Mouse (Mus musculus) heart, embryonic 15.5 days (tissue): Measurements from ENCODE around the gene Ngb. TPM values are rescaled to one million over a fixed set of nuclear protein-coding genes. Genes with fewer than 3 reads are reported as not detected.

Experiments
- ATAC-seq: fragments of 200-750 bp; cut with Nextera tagmentation; replicated peaks from 2 replicates; pipeline ENCODE4 v1.8.0; 2017; ENCODE audit warnings: low read depth, moderate TSS enrichment; ENCODE audit not compliant: insufficient number of reproducible peaks, insufficient read depth, low FRiP score
- H3K27ac ChIP-seq: fragments of 300-500 bp; sonication (generic); 2 replicates; pipeline ENCODE4 v1.5.1; 2015; ENCODE audit warnings: mild to moderate bottlenecking, inconsistent platforms
- H3K27me3 ChIP-seq: fragments of 300-500 bp; sonication (generic); 2 replicates; pipeline ENCODE4 v1.6.1; 2015; ENCODE audit warnings: inconsistent platforms
- H3K36me3 ChIP-seq: fragments of 300-500 bp; sonication (generic); 2 replicates; pipeline ENCODE4 v1.6.1; 2015; ENCODE audit warnings: mild to moderate bottlenecking, inconsistent platforms
- H3K4me1 ChIP-seq: fragments of 300-500 bp; sonication (generic); replicated peaks from 2 replicates; pipeline ENCODE4 v1.6.1; 2015; ENCODE audit warnings: inconsistent platforms
- H3K4me2 ChIP-seq: fragments of 300-500 bp; sonication (generic); 2 replicates; pipeline ENCODE4 v1.6.1; 2015; ENCODE audit warnings: inconsistent platforms, mild to moderate bottlenecking, moderate library complexity
- H3K4me3 ChIP-seq: fragments of 300-500 bp; sonication (generic); 2 replicates; pipeline ENCODE4 v1.5.1; 2015; ENCODE audit warnings: mild to moderate bottlenecking, inconsistent platforms
- H3K9ac ChIP-seq: fragments of 300-500 bp; sonication (generic); 2 replicates; pipeline ENCODE4 v1.6.1; 2015; ENCODE audit warnings: mild to moderate bottlenecking, inconsistent platforms
- H3K9me3 ChIP-seq: fragments of 300-500 bp; sonication (generic); replicated peaks from 2 replicates; pipeline ENCODE4 v1.6.1; 2016; ENCODE audit warnings: inconsistent platforms
- WGBS: fragments of 180-500 bp; shearing (Covaris S2); methylation state at CpG from one replicate; pipeline ENCODE4 v1.1.7; 2015; ENCODE audit warnings: mixed read lengths; 5-methylcytosine and 5-hydroxymethylcytosine counted together
- polyA plus RNA-seq: library from polyadenylated mRNA; unstranded; fragments of >200 nt; fragmentation: Nextera tagmentation; extraction: Ambion mirVana; gene quantifications from 2 replicates; pipeline ENCODE4 v1.2.1, GENCODE M21; 2015

Gene Ngb
- polyA plus RNA-seq = 0.31 and 0.56 TPM in 2 replicates

DNA sequence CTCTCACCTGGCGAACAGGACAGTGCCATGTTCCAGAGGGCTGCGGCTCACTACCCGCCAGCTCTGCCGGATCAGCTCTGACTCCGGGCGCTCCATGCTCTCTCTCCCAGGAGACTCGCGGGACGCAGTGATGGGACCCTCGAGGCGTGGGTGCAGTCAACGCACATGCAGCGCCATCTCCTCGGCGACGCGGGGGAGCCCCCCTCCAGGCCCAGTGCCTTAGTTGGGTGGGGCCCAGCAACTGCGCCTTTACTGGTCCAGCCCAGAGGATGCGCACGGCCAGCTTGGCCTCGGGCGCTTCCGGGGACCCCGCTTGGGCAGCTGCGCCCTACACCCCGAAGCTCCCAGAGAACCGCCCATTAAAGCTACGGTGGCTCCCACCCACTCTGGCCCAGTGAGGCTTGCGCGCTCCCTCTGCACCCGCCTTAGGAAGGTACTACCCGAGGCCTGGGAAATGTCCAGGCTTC lies at the start of gene Ngb:
Gene Ngb (minus strand): TSS at position 375 of the 467 bp plus-strand sequence.
- H3K4me3 ChIP-seq = peak within 1 kb of the TSS; percentile 36
- no peaks in the 10 kb centered on the region for H3K9me3 ChIP-seq
- no peak within 1 kb of the TSS for H3K9ac ChIP-seq
- peaks cover 10% of the 10 kb centered on the region for H3K4me1 ChIP-seq
- no peaks in the 10 kb centered on the region for H3K36me3 ChIP-seq
- H3K4me2 ChIP-seq = peak within 1 kb of the TSS; percentile 62
- WGBS = 4% methylated on average over 31 of the region's 32 CpGs
- no peak within 1 kb of the TSS for H3K27ac ChIP-seq
- no peak for ATAC-seq
- peaks cover 51% of the 10 kb centered on the region for H3K27me3 ChIP-seq

DNA sequence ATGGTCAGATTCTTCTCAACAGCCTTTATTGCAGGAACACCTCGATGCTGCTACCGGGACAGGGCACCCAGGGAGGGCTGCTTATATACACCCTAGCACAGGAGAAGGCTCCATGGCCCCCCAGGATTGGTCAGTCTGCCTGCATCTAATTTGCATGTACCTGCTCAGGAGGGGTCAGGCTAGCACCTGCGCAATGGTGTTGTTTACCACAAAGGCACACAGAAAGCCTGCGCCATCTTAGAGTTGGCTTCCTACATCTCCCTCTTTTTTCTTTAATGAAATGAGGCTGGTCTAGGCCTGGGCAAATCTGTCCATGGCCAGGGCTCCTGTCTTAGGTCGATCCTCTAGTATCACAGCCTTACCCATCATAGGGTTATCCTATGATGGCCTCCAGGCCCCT lies 47.1 kb upstream of the Ngb start:
- Histone ChIP-seq H3K4me3 (no peak overlapping the region), H3K9me3 (no peaks in the 10 kb centered on the region), H3K4me2 (no peak overlapping the region), H3K4me1 (peaks cover 16% of the 10 kb centered on the region), H3K36me3 (0 out of 2 replicates have a peak, but pooled peaks cover 5% of the 10 kb centered on the region), H3K27ac (no peak overlapping the region), H3K9ac (no peak overlapping the region), H3K27me3 (no peaks in the 10 kb centered on the region)
- WGBS = 95% methylated on average over 5 of the region's 5 CpGs
- no peak for ATAC-seq

DNA sequence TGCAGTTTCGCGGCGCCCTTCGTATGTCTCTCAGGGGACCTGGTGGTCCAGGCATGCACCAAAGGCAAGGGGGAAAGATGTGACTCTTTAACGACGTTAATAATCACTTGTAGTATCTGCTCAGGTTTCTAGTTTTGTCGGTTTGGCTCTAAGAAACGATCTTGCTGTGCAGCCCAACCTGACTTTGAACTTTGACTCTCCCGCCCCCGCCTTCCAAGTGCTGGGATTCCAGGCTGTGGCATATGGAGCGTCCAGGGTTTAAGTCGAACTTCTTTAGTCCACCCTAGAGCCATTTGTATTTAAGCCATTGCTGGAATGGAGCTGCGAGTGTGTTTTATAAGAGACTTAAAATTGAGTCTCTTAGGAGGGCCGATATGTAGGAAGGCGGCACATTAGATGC lies 45.8 kb upstream of the Ngb start:
- H3K27ac ChIP-seq = peak overlapping the region; percentile 97
- H3K9me3 ChIP-seq = no peaks in the 10 kb centered on the region
- WGBS = 12% methylated on average over 15 of the region's 15 CpGs
- peaks cover 16% of the 10 kb centered on the region for H3K4me1 ChIP-seq
- H3K36me3 ChIP-seq = 0 out of 2 replicates have a peak, but pooled peaks cover 5% of the 10 kb centered on the region
- peak overlapping the region; percentile 79 for H3K9ac ChIP-seq
- no peak for ATAC-seq
- no peaks in the 10 kb centered on the region for H3K27me3 ChIP-seq
- H3K4me3 ChIP-seq = peak overlapping the region; percentile 77
- peak overlapping the region; percentile 73 for H3K4me2 ChIP-seq

DNA sequence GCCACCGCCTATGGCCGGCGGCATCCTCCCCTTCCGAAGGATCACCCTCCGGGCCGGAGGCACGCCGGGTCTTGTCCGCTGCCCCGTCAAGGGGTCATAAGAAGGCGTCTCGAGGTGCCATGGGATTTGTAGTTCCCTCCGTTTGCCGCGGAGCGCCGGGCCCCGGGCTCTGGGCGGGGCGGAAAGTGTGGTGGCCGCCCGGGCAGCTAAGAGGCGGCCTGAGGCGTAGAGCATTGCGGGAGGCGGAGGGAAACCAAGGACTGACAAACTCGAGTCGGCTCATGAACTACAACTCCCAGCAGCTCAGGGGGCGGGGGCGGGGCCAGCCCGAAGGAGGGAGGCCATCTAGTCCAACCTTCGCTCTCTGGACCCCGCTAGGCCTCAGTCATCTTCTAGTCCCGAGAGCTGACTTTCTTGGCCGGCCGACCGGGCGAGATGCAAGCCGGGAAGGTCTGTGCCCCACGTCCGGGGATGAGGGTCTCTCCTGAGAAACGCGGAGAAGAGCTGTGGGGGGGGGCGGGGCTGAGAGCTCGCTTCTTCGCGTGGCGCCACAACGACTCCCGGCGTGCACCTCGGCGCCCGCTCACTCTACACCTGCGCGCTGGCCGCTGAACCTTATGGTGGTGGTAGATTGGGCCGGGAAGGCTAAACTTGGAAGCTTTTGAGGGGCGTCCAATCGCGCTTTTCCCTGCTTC lies 45.2 kb upstream of the Ngb start, which contains the start of gene Pomt2:
Gene Pomt2 (minus strand): TSS at position 574 of the 695 bp plus-strand sequence.
- 0 out of 2 replicates have a peak, but pooled peaks cover 5% of the 10 kb centered on the region for H3K36me3 ChIP-seq
- H3K27me3 ChIP-seq = no peaks in the 10 kb centered on the region
- H3K9ac ChIP-seq = peak within 1 kb of the TSS; percentile 79
- peak within 1 kb of the TSS; percentile 77 for H3K4me3 ChIP-seq
- no peaks in the 10 kb centered on the region for H3K9me3 ChIP-seq
- ATAC-seq = peak; percentile 98
- peak within 1 kb of the TSS; percentile 73 for H3K4me2 ChIP-seq
- WGBS = under 1% methylated on average over 61 of the region's 61 CpGs
- peaks cover 16% of the 10 kb centered on the region for H3K4me1 ChIP-seq
- H3K27ac ChIP-seq = peak within 1 kb of the TSS; percentile 97

DNA sequence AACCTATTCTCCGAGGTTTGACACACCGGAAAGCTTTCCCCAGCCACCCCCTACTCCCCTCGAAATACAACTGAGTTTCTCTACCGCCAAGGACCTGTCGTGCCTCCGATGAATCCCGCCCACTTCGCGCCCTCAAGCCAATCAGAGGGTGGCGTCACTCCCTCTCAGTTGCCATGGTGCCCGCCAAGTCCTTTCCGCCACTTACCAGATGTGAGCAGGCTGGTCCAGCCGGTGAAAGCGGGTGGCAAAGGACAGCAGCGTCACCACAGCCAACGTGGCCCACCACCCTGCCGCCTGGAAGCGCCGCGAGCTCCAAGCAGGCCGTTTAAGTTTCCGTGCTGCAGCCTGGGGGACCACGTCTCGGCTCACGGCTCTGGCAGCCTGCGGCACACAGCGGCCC lies 44.6 kb upstream of the Ngb start, which contains the start of gene Gstz1:
Gene Gstz1 (plus strand): TSS at position 200 of the 400 bp plus-strand sequence.
- Histone ChIP-seq H3K4me1 (peaks cover 17% of the 10 kb centered on the region), H3K9ac (peak within 1 kb of the TSS; percentile 79), H3K27ac (peak within 1 kb of the TSS; percentile 97), H3K36me3 (0 out of 2 replicates have a peak, but pooled peaks cover 5% of the 10 kb centered on the region), H3K4me3 (peak within 1 kb of the TSS; percentile 77), H3K9me3 (no peaks in the 10 kb centered on the region), H3K27me3 (no peaks in the 10 kb centered on the region), H3K4me2 (peak within 1 kb of the TSS; percentile 73)
- peak; percentile 79 for ATAC-seq
- WGBS = under 1% methylated on average over 27 of the region's 27 CpGs

DNA sequence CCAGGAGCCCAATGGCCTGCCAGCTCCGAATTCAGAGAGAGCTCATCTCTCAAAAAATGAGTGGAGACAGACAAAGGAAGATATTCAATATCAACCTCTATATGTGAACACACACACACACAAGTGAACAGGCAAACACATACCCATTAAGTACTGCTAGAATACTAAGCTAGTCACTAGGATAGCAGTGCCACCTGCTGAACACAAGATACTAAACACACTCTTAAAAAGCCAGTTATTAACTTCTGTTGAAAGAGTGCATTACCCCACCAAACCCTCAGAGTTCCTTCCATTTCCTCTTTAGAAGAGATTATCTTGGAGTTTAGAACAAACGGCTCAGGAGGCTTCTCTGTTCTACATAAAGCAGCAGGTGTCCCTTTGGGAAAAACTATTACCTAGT lies 39.8 kb upstream of the Ngb start:
- no peaks in the 10 kb centered on the region; the same call in 1 of the 2 replicates for H3K36me3 ChIP-seq
- no peaks in the 10 kb centered on the region for H3K27me3 ChIP-seq
- WGBS = 64% methylated on average over 2 of the region's 2 CpGs
- H3K4me1 ChIP-seq = peaks cover 18% of the 10 kb centered on the region
- H3K4me2 ChIP-seq = no peak overlapping the region
- no peak for ATAC-seq
- H3K9ac ChIP-seq = no peak overlapping the region
- H3K27ac ChIP-seq = no peak overlapping the region
- no peaks in the 10 kb centered on the region for H3K9me3 ChIP-seq
- H3K4me3 ChIP-seq = no peak overlapping the region

DNA sequence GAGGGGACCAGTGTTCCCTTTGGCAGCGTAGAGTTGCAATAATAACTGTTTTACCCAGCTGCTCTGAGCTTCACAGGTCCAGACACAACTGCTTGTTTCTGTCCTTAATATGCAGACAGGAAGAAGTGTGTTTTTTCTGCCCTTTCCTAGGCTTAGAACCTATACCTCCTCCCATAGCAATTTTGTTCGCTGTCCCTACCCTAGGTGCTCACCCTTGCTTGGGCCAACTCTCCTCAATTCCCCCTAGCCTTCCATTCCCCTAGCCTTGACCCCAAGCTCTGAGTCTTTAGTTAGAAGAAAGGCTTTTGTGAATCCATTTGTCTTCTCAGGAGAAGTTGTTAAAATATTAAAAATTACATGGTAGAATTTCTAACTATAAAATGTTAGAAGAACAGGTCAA lies 36.4 kb upstream of the Ngb start:
- H3K9ac ChIP-seq = no peak overlapping the region
- peaks cover 6% of the 10 kb centered on the region for H3K36me3 ChIP-seq
- H3K27me3 ChIP-seq = no peaks in the 10 kb centered on the region
- no peak for ATAC-seq
- no peak overlapping the region for H3K4me2 ChIP-seq
- H3K27ac ChIP-seq = no peak overlapping the region
- WGBS = 66% methylated on average over 2 of the region's 2 CpGs
- no peaks in the 10 kb centered on the region for H3K9me3 ChIP-seq
- H3K4me3 ChIP-seq = no peak overlapping the region
- H3K4me1 ChIP-seq = peaks cover 10% of the 10 kb centered on the region

DNA sequence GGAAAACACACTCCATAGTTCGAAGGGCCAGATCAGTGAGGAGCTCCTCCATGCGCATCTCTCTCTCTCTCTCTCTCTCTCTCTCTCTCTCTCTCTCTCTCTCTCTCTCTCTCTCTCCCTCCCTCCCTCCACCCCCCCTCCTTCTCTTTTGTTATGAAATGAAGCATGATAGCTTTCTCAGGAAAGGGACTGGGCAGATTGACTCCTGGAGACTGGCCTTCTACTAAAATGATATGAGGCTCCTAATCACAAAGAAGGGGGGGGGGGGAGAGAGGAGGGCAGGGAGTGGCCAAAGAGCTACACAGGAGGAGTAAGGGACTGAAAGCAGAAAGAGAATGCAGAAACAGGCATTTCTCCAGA lies 36.0 kb upstream of the Ngb start:
- H3K4me1 ChIP-seq = peaks cover 10% of the 10 kb centered on the region

DNA sequence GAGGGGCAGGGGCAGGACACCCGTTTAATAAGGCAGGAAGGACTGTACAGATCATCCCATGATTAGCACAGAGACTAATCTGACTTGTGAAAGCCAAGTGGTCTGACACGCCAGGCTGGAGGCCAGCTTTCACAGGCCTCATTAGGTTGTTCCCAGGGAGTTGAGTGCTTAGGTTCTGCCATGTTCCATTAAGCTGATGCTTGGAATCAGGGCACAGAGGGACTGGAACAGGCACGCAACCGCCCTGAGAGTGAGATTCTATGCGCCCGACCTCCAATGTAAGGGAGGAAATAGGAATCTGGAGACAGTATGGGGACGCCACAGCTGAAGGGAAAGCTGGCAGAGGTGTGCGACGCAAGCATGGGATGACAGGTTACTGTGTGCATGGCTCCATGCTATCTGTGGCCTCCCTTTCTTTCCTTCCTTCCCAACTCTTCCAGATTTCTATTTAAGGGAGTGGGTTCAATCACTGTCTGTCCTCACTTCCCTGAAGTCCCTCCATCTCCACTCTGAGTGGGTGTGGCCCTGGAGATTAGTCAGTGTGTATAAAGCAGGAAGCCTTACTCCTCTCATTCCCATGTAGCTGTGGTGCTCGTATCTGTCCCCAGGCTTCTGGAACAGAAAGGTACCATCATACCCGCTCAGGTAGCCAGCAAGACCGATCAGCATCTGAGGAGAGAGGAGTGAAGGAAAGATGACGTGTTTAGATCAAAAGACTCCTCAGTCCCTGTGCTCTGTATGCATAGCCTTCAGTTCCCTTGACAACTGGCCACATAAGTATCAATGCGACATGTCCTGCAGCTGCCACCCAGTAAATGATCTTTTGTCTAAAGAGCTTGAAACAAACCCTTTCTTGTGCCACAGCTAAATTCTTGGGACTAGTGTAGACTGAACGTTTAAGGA lies 35.4 kb upstream of the Ngb start:
- H3K9me3 ChIP-seq = no peaks in the 10 kb centered on the region
- H3K27ac ChIP-seq = no peak overlapping the region
- peaks cover 10% of the 10 kb centered on the region for H3K4me1 ChIP-seq
- no peak overlapping the region for H3K4me3 ChIP-seq
- ATAC-seq = no peak
- 82% methylated on average over 15 of the region's 15 CpGs for WGBS
- H3K4me2 ChIP-seq = no peak overlapping the region
- H3K27me3 ChIP-seq = no peaks in the 10 kb centered on the region
- no peak overlapping the region for H3K9ac ChIP-seq
- H3K36me3 ChIP-seq = peaks cover 6% of the 10 kb centered on the region

More for the DNA sequence above, 36.0 kb upstream of the Ngb start:
- no peak overlapping the region for H3K27ac ChIP-seq
- no peak overlapping the region for H3K4me3 ChIP-seq
- no peak overlapping the region for H3K9ac ChIP-seq
- no peaks in the 10 kb centered on the region for H3K9me3 ChIP-seq
- no peak overlapping the region for H3K4me2 ChIP-seq
- WGBS = 93% methylated on average over 2 of the region's 2 CpGs
- no peak for ATAC-seq
- no peaks in the 10 kb centered on the region for H3K27me3 ChIP-seq
- H3K36me3 ChIP-seq = peaks cover 6% of the 10 kb centered on the region

DNA sequence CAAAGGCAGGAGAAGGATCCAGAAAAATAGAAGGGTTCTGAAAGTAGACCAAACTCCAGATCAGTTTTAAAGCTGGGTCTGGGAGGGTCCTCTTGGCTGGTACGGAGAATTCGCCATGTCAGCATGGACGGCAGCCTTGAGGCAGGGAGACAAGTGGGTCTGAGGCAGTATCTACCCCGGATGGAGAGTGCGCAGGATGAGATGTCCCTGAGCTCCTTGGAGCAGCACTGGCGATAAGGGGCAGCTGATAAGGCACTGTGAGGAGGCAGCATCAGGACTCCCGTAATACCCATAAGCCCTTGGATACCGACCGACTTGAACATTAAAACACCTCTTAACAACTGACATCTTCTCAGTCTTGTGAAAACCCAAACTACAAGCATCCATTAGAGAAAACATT lies 30.4 kb upstream of the Ngb start:
- H3K4me1 ChIP-seq = peaks cover 5% of the 10 kb centered on the region; the same call in 1 of the 2 replicates
- H3K4me3 ChIP-seq = no peak overlapping the region
- H3K36me3 ChIP-seq = peaks cover 15% of the 10 kb centered on the region
- WGBS = 65% methylated on average over 9 of the region's 9 CpGs
- H3K27ac ChIP-seq = no peak overlapping the region
- H3K27me3 ChIP-seq = no peaks in the 10 kb centered on the region
- no peak overlapping the region for H3K4me2 ChIP-seq
- ATAC-seq = no peak
- no peaks in the 10 kb centered on the region for H3K9me3 ChIP-seq
- no peak overlapping the region for H3K9ac ChIP-seq

DNA sequence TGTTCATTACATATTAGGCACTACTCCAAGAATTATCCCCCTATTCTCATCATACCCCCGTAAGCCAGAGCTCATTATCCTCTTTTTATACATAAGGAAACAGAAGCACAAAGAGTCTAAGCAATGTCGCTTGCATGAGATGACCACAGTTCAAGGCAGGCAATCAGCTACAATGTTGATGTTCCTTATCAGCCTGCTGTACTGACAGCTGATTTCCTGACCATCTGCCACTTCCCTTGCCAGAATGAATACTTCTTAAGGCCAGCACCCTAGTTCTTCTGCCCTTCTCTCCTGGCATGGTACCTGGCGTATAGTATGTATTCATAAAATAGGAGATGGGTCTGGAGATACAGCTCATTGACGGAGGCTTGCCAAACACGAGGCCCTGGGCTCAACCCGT lies 29.9 kb upstream of the Ngb start:
- peaks cover 5% of the 10 kb centered on the region; the same call in 1 of the 2 replicates for H3K4me1 ChIP-seq
- ATAC-seq = no peak
- 73% methylated on average over 6 of the region's 6 CpGs for WGBS

More for the DNA sequence above, 29.9 kb upstream of the Ngb start:
- Histone ChIP-seq H3K9ac (no peak overlapping the region), H3K36me3 (peaks cover 15% of the 10 kb centered on the region), H3K4me2 (no peak overlapping the region), H3K27me3 (no peaks in the 10 kb centered on the region), H3K27ac (no peak overlapping the region), H3K4me3 (no peak overlapping the region), H3K9me3 (no peaks in the 10 kb centered on the region)
